Mouse (Mus musculus) erythroblast, embryonic 14.5 days (primary cell): ENCODE data around the gene Gm9936.
"Not testable (repeated sequence)": the region's sequence is repeated elsewhere in the genome, so short reads cannot be mapped to it uniquely, and the experiment has no call there.

Experiments
- GATA1 ChIP-seq: IDR thresholded peaks from 2 replicates; pipeline ENCODE4 v1.6.1; 2012; ENCODE audit warnings: low read length, inconsistent platforms, mixed read lengths
- TAL1 ChIP-seq: IDR thresholded peaks from 3 replicates; pipeline ENCODE4 v1.6.1; 2012; ENCODE audit warnings: low read length, inconsistent platforms, mixed read lengths

DNA sequence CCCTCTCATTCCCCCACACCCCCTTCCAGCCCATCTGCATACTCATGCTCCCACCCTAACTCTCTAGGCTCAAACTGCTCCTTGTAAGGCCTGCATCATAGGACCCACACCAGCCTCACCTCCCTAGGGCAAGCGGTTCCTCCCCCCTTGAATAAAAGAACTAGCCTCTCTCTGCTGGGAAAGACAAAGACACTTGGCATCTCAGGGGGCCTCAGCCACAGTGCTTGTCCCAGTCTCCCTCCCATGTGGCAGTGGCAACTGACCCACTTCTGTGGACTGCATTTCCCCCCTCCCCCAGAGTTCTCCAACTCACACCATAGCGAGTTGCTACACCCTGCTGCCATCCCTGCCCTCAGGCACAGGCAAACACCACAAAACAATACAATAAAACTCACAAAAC lies 14.1 kb downstream of the Gm9936 start:
- not testable (repeated sequence) for TF ChIP-seq GATA1, TAL1
